Mouse (Mus musculus) brain, embryonic 18.5 days (tissue): ENCODE measurements at regions not wholly inside any gene's neighbourhood (a gene's known extent, or its start where the extent isn't known, plus 50 kb on each side); places are given as distances from the start of the nearest gene placed in this dataset.
A peak's percentile ranks its signal among the peaks of the same experiment; 100 is the strongest.

ENCODE experiments used
- DNase-seq: peaks from one replicate; pipeline ENCODE4 v3.0.0-alpha.2; 2012; ENCODE audit warnings: low read depth, low spot score

DNA sequence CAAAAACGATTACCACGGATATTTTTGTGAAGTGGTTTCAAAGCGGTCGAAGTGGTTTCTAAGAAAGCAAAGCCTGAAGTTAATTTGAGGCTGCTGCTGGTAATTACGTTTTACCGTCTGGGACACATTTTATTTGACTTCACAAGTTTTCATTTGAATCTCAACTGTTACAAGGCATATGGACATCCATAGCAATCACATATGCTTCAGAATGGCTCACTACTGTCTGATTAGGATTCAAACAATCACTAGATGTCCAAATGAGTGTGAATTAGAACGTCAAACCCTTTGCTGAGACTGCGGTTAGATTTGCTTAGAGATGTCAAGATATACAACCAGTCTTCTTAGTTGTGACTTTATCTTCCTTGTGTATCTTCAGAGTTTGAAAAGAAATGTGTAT is 1577.1 kb downstream of the Grik2 start:
- peak; percentile 34 for DNase-seq
